Mouse (Mus musculus) adrenal gland, postnatal 25 days (tissue): ENCODE data around the gene Dcdc2b. TPM values are rescaled to one million over a fixed set of nuclear protein-coding genes. Genes with fewer than 3 reads are reported as not detected.

ENCODE experiments used
- DNase-seq: peaks from one replicate; pipeline ENCODE4 v3.0.0; 2021; ENCODE audit warnings: mixed read lengths
- long read RNA-seq: library from polyadenylated mRNA; stranded (forward); transcript quantifications from one replicate; pipeline ENCODE4 v2.0.0, GENCODE M21; 2021
- total RNA-seq: library from RNA; stranded (reverse); gene quantifications from 2 replicates; pipeline ENCODE4 v1.2.3, GENCODE M21; 2021

The Dcdc2b gene
- total RNA-seq = 2.0 TPM in 1 of 2 replicates, not detected in the other
- long read RNA-seq, partial matches to known transcripts = 1 of 4 reads
- long read RNA-seq, other reads (novel, unspliced or antisense) = 3 of 4 reads

DNA sequence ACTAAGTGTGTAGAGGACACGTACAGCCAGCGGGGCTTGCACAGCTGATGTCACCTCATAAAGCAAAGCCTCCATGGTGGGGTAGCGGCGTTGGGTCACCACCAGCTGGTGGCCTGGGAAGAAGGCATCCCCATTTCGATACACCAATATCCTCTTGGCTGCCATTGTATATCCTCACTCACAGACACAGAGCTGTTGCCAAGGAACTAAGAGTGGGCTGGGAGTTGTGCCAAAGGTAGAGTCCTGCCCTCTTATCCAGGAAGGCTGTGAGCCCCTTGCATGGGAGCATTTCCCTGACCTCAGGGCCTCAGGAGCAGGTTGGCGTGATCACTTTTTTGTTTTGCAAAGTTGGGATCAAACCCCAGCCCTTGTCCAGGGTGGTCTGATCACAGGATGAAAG, at the start of gene Dcdc2b:
Dcdc2b (minus strand) TSS at position 165 of the 400 bp plus-strand sequence.
- no peak for DNase-seq

DNA sequence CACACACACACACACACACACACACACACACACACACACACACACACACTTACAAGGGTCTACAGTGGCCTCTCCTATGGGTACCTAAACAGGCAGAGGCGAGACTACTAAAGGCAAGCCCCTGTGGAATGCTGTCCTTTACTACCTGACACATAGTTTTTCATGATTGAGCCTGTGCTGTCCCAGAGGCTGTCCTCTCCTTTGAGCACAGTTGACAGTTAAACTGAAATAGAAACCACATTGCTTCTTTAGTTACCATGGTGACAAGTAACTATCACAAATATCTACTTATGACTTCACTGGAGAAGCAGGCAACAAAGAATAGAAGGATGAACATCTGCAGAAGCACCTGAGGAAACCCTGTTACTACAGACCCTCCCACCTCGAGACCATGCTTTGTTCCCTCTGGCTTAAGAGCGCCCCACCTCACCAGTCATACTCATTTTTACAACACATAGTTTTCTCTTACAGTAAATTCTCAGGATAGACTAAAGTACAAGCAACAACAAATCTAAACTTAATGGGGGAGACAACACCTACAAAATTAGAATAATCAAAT, 48.3 kb upstream of the Dcdc2b start:
- DNase-seq = no peak

DNA sequence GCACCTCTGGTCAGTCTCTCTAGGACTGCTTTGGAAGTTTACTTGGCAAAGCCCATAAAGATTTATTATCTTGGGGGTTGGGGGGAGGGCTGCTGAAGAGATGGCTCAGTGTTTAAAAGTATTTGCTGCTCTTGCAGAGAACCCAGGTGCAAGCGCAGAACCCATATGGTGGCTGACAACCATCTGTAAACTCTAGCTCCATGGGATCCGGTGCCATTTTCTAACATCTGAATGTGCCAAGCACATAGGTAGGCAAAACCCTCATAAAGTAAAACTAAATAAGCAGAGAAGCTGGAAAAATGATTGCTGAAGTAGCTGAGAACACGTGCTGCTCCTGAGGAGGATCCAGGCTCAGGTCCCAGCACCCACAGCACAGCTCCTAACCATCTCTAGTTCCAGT, 47.5 kb upstream of the Dcdc2b start:
- DNase-seq = no peak

DNA sequence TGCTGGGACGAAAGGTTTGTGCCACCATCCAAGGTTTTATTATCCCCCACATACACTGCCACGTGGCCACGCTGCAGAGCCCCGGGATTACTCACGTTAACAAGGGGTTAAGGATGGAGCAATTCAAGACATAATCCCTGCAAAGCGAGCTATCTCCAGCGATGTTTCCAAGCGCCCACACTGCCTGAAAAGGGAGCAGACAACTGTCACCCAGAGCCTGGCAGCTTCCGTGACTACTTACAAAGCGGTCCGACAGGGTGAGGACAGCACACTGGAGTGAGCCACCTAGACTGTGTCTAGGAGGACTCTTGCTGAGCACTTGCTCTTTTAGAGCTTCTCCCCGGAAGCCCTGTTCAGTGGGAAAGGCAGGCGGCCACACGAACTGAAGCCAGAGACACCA, 40.7 kb upstream of the Dcdc2b start:
- DNase-seq = no peak

DNA sequence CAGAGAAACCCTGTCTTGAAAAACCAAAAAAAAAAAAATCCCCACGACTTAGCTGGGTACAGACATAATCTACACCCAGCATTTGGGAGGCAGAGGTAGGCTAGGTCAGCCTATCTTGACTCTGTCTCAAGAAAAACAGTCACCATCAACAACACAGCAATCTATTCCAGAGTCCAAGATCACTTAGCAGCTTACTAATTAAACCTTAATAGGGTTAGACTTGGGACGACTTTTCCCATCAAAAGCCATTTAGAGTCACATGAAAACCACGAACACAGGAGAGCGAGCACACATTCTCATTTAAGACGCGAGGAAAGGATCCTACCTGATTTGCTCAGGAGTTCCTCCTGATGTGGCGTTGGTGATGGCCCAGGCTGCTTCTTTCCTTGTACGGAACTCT, 36.3 kb upstream of the Dcdc2b start:
- DNase-seq = no peak

DNA sequence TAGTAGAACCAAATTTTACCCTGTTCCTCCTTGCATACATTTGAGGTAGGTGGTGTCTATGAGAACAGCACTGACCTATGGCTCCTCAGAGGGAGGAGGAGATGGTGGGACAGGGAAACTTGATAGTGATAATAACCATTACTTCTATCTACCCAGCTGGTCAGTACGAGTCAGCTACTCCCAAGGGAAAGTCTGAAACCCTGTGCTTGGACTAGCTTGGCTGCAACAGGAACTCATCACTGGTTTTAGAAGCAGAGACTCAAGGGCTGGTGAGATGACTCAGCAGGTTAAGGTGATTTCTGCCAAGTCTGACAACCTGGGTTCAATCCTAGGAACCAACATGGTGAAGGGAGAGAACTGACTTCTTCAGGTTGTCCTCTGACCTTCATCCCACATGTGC, 34.6 kb upstream of the Dcdc2b start:
- no peak for DNase-seq

DNA sequence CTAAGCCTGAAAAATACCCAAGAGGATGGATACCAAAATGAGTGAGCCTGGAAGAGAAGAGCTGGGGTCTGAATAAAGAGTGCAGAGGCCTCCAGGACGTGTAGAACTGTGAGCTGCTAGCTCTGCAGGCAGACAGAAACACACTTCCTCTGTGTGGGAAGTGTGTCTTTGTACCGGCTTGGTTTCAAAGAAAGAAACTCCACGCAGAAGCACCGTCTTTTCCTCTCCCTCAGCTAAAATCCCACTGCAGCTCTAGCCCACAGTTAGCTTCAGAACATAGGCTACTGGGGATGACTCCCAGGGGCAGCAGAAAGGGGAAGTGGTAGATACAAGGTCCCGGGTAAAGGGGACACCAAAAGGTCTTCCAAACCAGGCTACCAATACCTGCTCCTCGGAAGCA, 31.1 kb upstream of the Dcdc2b start:
- no peak for DNase-seq

DNA sequence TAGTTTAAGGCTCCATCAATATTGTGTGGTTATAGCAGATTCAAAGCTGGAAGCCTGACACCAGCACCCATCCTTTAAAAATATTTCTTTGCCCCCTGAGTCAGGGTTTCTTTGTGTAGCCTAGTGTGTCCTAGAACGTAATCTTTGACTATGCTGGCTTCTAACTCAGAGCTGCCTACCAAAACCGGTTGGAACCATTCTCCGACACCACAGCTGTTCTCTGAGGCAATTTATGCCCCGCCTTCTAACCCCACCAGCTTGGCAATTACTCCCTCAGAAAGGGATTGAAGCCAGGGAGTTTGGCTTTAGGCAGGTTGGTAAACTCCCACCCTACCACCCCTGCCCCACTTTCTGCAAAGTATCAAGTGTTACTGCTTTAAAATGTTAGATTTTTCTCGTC, 27.7 kb upstream of the Dcdc2b start:
- DNase-seq = no peak

DNA sequence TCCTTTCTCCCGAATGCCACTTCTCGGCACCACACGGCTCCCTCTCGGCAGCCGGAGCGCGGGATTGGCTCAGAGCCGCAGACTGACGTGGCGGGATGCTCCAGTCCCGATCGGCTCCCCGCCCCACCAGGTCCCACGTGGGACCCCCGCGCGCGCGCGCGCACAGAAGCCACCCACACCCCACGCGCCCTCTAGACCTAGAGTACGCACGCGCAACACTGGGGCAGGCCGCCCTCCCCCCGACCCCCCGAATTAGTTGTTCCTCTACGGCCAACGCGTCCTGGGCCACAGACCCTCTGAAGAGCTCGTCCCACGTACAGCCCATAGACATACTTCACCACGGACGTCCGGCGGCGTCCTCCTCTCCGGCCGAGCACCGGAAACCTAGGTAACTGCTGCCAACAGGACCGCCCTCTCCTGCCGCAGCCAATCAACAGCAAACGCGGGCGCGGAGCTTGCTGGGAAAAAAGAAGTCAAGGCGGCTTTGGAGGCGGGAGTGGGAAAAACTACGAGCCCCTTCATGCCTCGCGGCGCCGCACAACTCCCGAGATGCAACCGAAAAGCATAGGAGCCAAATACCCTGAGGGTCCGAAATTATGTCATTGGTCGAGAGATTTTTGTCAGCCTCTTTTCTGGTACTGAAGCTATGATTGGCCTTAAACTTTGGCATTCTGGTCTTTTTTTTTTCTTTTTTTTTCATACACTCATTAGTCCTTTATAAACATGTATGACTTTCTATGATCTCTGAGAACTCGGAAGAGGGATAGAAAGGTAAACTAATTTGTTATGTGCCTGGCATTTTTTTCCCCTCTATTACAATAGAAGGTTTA, 26.8 kb upstream of the Dcdc2b start, which contains the start of gene Txlna:
Txlna (minus strand) TSS at position 428 of the 830 bp plus-strand sequence.
- DNase-seq = peak; percentile 97

DNA sequence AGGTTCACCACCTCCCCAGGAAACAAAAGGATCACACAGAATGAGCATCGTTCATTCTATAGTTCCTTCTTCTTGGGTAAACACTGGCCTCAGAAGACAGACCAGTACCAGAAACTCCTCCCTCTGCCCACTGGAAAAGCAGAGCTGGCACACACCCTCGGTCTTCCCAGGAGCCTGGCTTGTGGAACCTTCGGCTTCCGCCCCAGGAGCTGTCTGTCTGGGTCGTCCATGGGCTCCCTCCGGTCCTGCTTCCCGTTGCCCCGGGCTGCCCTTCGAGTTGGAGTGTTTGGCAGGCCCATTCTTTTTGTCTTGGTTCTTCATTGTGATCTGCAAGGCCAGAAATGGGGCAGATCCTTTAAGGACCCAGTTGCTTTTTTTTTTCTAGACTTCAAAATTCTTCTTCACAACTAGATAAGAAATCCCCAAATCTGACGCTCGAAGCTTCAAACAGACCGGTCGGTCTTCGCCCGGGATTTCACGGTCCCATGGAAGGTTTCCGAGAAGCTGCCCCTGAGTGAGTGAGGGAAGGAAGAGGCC, 26.1 kb upstream of the Dcdc2b start:
- peak; percentile 38 for DNase-seq

DNA sequence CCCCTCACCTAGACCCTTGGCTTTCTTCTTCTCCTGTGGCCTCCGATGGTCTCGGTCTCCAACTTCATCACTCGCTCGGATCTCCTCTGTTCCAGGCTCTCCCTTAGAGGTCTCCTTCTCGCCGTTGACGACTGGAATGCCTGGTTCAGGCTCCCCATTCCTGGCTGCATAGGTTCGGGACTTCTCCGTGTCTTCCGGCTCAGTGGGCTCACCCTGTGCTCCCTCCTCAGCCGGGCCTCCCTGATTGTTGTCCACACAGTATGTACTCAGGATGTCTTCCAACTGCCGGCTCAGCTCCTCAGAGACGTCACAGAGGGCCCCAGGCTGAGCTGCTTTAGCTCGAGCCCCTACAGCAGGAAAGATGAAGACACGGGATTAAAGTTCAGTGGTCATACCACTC, 25.2 kb upstream of the Dcdc2b start:
- DNase-seq = no peak

DNA sequence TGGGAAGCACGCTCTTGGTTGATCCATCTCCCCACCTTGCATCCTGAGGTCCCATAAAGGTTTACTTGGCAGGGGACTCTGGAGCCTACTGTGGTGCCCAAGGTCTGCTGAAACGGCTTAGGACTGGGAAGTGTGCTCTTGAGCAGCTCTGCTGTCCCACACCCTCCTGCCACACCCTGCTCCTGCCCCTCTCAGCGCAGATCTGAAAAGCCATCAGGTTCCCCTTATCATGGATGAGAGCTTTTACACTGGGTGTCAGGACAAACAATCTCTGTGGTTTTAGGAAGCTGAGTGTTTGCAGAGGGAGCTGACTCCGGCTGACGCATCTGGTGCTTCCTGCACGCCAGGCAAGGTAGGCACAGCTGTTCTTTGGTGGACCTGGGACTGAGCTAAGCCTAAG, 19.8 kb upstream of the Dcdc2b start:
- no peak for DNase-seq

DNA sequence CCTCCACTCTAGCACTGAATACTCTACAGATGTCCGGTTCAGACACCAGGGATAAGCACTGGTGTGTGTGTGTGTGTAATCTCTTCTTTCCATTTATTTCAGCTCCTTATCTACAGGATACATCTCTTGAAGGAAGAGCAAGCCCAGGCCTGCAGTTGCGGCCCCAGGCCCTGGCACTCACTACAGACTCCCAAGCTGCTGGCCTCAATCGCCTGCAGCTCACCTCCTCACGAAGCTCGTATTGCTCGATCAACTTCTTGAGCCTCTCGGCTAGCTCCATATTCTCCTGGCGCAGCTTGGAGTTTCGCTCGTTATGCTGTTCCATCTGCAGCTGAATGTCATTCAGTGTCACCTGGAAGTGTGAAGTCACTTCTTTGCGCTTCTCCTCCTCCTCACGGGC, 17.8 kb upstream of the Dcdc2b start:
- DNase-seq = no peak

DNA sequence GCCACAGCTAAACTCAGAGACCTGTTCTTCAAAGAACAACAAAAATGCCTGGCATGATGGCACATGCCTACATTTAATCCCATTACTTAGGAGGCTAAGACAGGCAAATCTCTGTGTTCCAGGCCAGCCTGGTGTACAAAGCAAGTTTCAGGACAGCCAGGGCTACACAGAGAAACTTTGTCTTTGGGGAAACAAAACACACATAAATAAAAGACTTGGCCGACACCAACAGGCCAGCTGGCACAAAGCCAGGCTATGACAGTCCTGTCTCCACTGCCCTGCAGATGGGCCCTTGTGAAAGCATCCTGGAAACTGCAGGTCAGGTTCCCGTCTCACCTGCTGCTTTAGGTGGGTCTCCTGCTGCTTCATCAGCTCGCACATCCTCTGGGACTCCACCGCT, 16.9 kb upstream of the Dcdc2b start:
- DNase-seq = peak; percentile 75

DNA sequence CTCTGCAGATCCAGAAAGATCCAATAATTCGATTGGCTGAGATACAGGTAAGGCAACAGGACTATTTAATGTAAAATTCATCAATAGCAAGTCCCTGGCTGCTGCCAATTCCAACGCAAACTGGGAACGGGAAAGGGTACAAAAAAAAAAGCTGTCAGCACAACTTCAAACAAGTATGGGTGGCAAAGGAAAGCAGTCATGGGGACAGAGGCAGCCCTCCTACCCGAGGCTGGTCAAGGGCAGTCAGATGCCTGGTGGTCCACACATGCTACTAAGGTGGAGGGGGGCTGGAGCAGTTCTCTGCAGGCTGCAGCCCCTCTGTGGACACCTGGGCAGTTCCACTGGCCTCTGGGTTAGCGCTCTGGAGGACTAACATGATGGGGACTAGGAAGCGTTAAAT, 12.0 kb upstream of the Dcdc2b start:
- no peak for DNase-seq

DNA sequence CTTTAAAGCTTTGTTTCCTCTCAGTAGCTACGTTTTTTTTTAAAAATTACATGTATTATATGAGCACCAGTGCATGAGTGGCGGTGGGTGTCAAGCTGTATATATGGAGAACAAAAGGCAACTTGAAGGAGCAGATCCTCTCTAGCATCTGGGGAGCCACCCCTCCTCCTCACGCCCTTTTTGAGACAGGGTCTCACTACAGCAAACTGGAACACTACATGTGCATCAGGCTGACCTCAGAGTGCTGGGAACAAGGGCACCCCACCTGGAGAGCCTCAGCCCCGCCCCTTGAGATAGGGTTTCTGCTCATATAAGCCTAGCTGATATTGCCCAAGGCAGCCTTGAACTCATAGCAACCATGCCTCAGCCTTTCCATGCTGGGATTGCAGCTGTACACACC, 11.4 kb upstream of the Dcdc2b start:
- DNase-seq = no peak

DNA sequence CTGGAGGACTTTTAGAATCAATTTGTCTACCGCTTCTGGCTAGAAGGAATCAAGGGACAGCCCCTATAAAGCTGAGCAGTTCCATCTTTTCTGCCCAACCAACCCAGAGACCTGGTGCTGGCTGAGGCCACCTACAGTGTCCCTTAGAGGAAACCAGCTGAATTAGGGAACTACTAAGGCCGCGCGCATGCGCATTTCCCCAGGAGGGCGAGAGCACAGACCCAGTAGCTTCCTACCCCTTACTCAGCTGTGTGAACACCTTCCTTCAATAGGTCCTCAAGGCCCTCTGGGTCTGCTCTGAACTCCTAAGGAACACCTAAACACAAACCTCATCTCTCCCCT, 10.9 kb upstream of the Dcdc2b start:
- DNase-seq = peak; percentile 60

DNA sequence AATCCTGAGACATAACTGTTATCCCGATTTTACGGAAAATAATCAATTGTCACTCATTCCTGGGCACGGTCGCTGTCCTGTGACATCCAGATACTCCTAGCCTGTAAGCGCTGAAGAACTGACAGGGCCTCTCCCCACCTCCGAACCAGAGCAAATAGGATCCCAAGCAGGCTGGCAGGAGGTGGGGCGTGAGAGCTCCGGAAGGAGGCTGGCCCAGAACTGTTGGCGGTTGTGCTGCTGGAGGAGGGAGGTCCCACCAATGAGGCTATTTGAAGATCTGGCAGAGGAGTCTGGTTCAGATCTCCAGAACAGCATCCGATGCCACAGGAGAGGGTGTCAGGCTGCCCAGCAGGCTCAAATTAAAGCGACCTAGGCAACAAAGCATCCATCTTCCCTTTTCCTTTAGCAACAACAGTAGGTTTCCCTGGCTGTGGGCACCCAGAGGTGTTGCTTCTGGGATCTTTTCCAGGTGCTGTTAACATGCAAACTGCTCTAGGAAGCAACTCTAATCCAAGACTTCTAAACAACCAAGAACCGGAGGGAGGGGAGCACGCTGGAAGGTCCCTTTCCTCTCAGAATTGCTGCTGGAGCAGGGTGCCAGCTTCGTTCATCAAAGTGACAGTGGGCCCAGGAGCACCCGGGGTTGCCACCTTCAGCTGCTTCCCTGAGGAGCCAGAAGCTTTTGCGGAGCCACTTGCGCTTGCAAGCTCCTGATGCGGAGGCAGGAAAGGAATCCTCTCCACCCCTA, 10.4 kb upstream of the Dcdc2b start:
- DNase-seq = peak; percentile 79

DNA sequence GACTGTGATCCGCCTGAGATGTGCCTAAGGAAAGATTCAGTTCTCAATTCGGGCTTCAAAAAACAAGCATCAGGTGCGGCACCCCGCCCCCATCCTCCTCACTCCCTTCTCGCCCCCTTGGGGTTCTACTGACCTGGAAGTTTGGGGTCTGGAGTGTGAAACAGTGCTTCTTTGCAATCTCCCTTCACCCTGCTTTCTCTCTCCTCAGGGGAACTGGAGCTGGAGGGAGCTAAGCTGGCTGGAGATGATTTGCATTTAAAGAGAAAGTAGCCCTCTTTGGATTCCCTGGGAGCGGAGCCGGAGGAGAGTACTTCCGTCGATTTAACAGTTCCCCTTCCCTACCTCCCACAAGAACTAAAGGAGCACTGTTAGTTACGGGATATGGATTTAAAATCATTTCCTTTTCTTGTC, 9.6 kb upstream of the Dcdc2b start, which contains the start of gene Ccdc28b:
Ccdc28b (minus strand) TSS at position 267 of the 411 bp plus-strand sequence.
- no peak for DNase-seq

DNA sequence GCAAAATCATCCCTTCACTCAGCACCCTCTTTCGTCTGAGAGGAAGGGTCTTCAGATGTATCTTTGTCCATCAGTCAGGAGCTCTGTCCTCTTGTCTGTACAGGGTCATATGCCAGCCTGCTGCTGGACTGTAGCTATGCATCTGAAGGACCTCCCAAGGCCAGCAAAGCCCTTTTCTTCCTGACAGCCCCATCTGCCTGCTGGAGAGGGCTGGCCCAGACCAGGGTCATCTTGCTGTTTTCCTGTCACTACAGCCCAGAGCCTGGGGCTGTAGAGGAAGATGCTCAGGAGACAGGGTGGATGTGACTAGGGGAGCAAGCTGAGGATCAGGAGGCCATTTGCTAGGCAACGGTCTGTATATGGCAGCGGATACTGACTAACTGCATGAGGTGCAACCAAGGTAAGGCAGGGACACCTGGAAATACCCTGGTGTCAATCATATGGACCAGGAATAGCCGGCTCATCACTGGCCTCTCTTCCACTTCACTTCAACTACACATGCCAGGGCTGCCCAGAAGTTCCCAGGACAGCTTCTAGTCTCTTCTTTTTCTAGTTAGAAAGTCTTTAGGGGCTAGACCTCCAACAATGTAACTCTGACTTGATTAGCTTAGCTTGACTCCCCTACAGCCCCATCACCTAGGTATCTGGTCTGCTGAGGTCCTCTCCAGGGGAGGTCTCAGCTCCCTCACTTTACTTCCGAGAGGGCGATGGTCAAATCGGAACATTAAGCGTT, 8.9 kb upstream of the Dcdc2b start:
- DNase-seq = no peak

DNA sequence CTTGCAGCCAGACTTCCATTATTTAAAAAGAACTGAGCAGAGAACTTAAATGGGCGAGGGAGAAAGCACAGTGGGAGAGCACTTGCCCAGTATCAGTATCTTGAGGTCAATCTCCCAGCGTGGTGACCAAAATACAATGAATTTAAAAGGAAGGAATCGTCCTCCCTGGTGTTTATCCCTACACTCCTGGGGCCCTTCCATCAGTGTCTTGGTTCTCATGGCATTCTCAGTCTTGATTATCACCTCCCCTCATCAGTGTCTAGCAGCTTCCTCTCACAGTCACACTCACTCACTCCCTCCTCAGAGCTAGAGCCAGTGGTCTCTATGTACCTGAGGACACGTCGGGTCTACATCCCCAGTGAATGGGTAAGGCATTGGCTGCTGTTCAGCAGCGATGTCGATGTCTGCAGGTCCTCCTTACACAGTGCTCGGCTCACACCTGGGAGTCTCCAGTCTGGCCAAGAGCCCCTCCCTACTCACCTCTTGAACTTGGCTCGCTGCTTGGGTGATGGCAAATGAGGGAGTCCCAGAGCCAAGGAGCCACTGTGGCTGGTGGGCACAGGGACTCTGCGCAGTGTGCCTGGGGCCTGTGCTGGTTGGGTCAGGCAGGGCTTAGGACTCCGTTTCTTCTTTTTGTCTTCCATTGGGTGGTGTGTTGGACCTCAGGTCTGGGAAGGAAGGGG, 8.2 kb upstream of the Dcdc2b start:
- no peak for DNase-seq
